Mouse (Mus musculus): ENCODE measurements at regions not wholly inside any gene's neighbourhood (a gene's known extent, or its start where the extent isn't known, plus 50 kb on each side); places are given as distances from the start of the nearest gene placed in this dataset.

DNA sequence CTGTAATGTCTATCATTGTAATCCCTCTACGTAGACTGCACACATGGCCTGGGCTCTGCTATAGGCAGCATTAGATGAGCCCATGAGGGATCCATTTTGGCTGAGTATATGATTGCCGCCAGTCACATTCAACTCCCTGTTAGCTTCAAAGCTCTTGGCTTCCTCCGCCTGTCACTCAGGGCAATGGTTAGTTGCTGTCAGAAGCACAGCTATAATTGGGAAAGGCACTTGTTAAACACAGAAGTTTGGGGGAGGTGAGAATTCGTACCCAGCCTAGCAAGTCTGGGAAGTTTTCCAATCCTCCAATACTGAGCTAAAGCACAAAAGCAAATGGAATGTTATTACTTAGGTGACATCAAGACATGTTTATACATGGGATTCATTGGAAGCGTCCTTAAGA is 627.7 kb upstream of the Fam92a start:
- TF ChIP-seq POLR2A (IDR thresholded peaks at IDR 0.05; ENCODE audit: low read depth, low read length) (no peak), CTCF (IDR thresholded peaks at IDR 0.05; ENCODE audit: borderline replicate concordance, insufficient read depth, low read length) (no peak)

All from embryonic fibroblast, embryonic 13.5 days (primary cell).